Mouse (Mus musculus): ENCODE results near the gene Pithd1. TPM values are rescaled to one million over a fixed set of nuclear protein-coding genes. Genes with fewer than 3 reads are reported as not detected.
A peak's percentile ranks its signal among the peaks of the same experiment; 100 is the strongest.
"Not testable (repeated sequence)": the region's sequence is repeated elsewhere in the genome, so short reads cannot be mapped to it uniquely, and the experiment has no call there.

Pithd1 gene
- total RNA-seq, 2 experiments from 2014 or later = 17.1 to 18.3 TPM

- peak; percentile 88 for DNase-seq
Measured at GRCm38 (mm10) chr4:135960717-135961116, 26.3 kb downstream of the Pithd1 start.

- DNase-seq = no peak
Measured at GRCm38 (mm10) chr4:135958354-135958753, 28.7 kb downstream of the Pithd1 start.

- no peak for DNase-seq
Measured at GRCm38 (mm10) chr4:135955886-135956285, 31.2 kb downstream of the Pithd1 start.

GRCm38 (mm10) chr4:135954241-135954640 is 32.8 kb downstream of the Pithd1 start:
- DNase-seq = peak; percentile 86

- DNase-seq = no peak
Measured at GRCm38 (mm10) chr4:135953179-135953578, 33.9 kb downstream of the Pithd1 start.

- no peak for DNase-seq
Measured at GRCm38 (mm10) chr4:135951505-135951904, 35.6 kb downstream of the Pithd1 start.

GRCm38 (mm10) chr4:135950365-135950764 is 36.7 kb downstream of the Pithd1 start:
- no peak for DNase-seq

- DNase-seq = no peak
Measured at GRCm38 (mm10) chr4:135949911-135950310, 37.2 kb downstream of the Pithd1 start.

- no peak for DNase-seq
Measured at GRCm38 (mm10) chr4:135949475-135949874, 37.6 kb downstream of the Pithd1 start.

- DNase-seq = no peak
Measured at GRCm38 (mm10) chr4:135948142-135948541, 38.9 kb downstream of the Pithd1 start.

- no peak for DNase-seq
Measured at GRCm38 (mm10) chr4:135946659-135947301, 40.3 kb downstream of the Pithd1 start.

GRCm38 (mm10) chr4:135946278-135946658 is 40.8 kb downstream of the Pithd1 start, which contains the start of gene Hmgcl:
Hmgcl (plus strand) TSS chr4:135946448.
- peak; percentile 97 for DNase-seq

GRCm38 (mm10) chr4:135945706-135946105 is 41.4 kb downstream of the Pithd1 start:
- no peak for DNase-seq

GRCm38 (mm10) chr4:135943389-135943788 is 43.7 kb downstream of the Pithd1 start:
- DNase-seq = no peak

- no peak for DNase-seq
Measured at GRCm38 (mm10) chr4:135942193-135942592, 44.9 kb downstream of the Pithd1 start.

GRCm38 (mm10) chr4:135941026-135941425 is 46.0 kb downstream of the Pithd1 start:
- not testable (repeated sequence) for DNase-seq

GRCm38 (mm10) chr4:135938858-135939257 is 48.2 kb downstream of the Pithd1 start:
- DNase-seq = no peak

- DNase-seq = peak; percentile 56
Measured at GRCm38 (mm10) chr4:135935502-135935901, 51.6 kb downstream of the Pithd1 start.

GRCm38 (mm10) chr4:135934708-135935500 is 52.2 kb downstream of the Pithd1 start:
- DNase-seq = no peak

GRCm38 (mm10) chr4:135931832-135932231 is 55.2 kb downstream of the Pithd1 start:
- DNase-seq = no peak

GRCm38 (mm10) chr4:135930239-135930638 is 56.8 kb downstream of the Pithd1 start:
- no peak for DNase-seq

- no peak for DNase-seq
Measured at GRCm38 (mm10) chr4:135929828-135930227, 57.2 kb downstream of the Pithd1 start.

- DNase-seq = no peak
Measured at GRCm38 (mm10) chr4:135929405-135929804, 57.7 kb downstream of the Pithd1 start.

GRCm38 (mm10) chr4:135928376-135928775 is 58.7 kb downstream of the Pithd1 start:
- no peak for DNase-seq
